Mouse (Mus musculus): ENCODE measurements around the gene Gm17728.
"Not testable (repeated sequence)": the region's sequence is repeated elsewhere in the genome, so short reads cannot be mapped to it uniquely, and the experiment has no call there.

Gene Gm17728

DNA sequence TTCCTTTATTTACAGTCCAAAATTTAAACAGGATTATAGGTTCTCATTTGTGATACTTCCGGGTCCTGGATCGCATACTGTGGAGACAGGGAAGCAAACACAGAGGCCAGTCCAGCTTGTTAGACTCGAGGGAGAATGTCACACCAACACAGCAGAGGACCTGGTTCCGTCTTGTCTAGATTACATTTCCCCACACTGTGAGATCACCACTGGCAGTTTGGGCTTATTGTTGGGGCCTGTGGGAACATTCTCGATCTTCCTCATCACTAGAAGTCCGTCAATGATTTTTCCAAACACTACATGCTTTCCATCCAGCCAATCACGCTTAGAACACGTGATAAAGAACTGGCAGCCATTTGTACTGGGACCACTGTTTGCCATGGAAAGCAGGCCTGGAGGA lies at the start of gene Gm17728:
Gm17728 (plus strand) TSS at position 301 of the 400 bp plus-strand sequence.
- DNase-seq (ENCODE audit: low spot score in 2 of 2), result not testable (repeated sequence)

- no peak for DNase-seq (ENCODE audit: low spot score in 2 of 2)
These were observed 24.4 kb upstream of the Gm17728 start for GRCm38 (mm10) chr17:9397493-9397892.

- no peak for DNase-seq (ENCODE audit: low spot score in 2 of 2)
These were observed 23.3 kb upstream of the Gm17728 start for GRCm38 (mm10) chr17:9398551-9398950.

- DNase-seq (ENCODE audit: low spot score in 2 of 2), result no peak
These were observed 17.9 kb upstream of the Gm17728 start for GRCm38 (mm10) chr17:9403991-9404390.

DNA sequence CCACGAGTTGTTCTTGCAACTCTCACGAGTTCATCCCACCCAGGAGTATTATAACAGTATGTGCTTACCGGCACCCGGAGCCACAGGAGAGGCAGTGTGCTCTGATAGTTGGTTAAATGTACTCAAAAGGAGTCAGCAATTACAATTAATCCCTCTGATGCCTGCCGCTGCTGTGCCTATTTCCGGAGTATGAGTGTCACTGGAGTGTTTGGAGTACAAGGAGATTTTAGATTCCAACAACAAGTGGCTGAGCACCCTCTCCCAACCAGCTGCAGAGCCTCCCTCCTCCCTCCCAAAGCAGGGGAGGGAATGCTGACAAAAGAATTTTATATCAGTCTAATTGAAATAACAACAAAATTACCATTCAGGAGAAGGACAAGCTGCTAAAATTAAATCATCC lies 14.2 kb upstream of the Gm17728 start:
- no peak for DNase-seq (ENCODE audit: low spot score in 2 of 2)

GRCm38 (mm10) chr17:9419016-9419415 lies 2.8 kb upstream of the Gm17728 start:
- DNase-seq (ENCODE audit: low spot score in 2 of 2), result no peak

GRCm38 (mm10) chr17:9428374-9428994 lies 6.6 kb downstream of the Gm17728 start:
- no peak for DNase-seq (ENCODE audit: low spot score in 2 of 2)

- DNase-seq (ENCODE audit: low spot score in 2 of 2), result no peak
These were observed 18.3 kb downstream of the Gm17728 start for GRCm38 (mm10) chr17:9439997-9440655.

DNA sequence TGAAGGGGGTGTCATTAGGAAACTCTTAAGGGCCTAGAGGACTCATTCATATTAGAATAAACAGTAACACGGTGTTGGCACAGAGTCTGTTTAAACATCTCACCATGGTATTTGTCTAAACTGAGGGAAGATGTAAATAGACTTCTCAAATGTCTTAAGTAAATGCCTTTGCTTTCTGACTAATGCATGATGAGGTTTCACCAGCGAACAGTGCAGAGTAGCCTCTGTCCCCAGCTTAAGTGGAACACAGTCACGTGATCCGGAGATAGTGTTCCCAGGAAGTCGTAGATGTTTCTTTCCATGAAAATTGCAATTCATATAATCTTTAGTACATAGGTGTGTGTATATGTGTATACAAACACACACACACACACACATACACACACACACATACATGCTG lies 34.5 kb downstream of the Gm17728 start:
- no peak for DNase-seq (ENCODE audit: low spot score in 2 of 2)

DNA sequence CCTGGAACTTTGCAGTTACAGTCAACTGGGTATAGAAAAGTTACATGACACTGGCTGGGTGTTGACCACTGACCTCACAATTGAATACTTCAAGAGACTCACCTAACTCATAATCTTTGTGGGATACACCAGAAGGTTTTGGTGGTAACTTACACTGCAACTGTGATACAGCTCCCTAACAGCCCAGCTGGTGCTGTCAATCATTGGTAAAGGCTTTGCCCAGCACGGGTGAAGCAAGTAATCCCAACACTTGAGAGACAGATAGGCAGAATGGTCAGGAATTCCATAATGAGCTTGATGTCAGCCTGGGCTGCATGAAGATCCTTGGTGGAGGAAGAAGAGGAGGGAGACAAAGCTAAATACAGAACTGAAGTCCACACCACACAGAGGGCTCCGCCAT lies 39.0 kb downstream of the Gm17728 start:
- DNase-seq (ENCODE audit: low spot score in 2 of 2), result no peak
